Mouse (Mus musculus) myocyte (in vitro differentiated cells): ENCODE results near the gene Bnip2. TPM values are rescaled to one million over a fixed set of nuclear protein-coding genes. Genes with fewer than 3 reads are reported as not detected.

ENCODE experiments used
- H3K27me3 ChIP-seq: one replicate; pipeline ENCODE4 v1.6.1; 2011; ENCODE audit not compliant: control insufficient read depth, insufficient read depth, insufficient read length
- H3K36me3 ChIP-seq: one replicate; pipeline ENCODE4 v1.6.1; 2011; ENCODE audit not compliant: control insufficient read depth, insufficient read depth
- H3K4me2 ChIP-seq: one replicate; pipeline ENCODE4 v1.6.1; 2011; ENCODE audit warnings: low read depth, control low read depth
- H3K4me3 ChIP-seq: one replicate; pipeline ENCODE4 v1.5.1; 2011; ENCODE audit warnings: mild to moderate bottlenecking, control low read depth, moderate library complexity
- H3K79me2 ChIP-seq: one replicate; pipeline ENCODE4 v1.6.1; 2011; ENCODE audit not compliant: control insufficient read depth, insufficient read depth
- H3ac ChIP-seq: one replicate; pipeline ENCODE4 v1.6.1; 2011; ENCODE audit not compliant: control insufficient read depth, insufficient read length
- CEBPB ChIP-seq: IDR thresholded peaks from 2 replicates; pipeline ENCODE4 v1.6.1; 2011; ENCODE audit warnings: mild to moderate bottlenecking, moderate library complexity; ENCODE audit not compliant: poor library complexity, insufficient read depth, severe bottlenecking
- E2F4 ChIP-seq: IDR thresholded peaks from one replicate; pipeline ENCODE4 v1.6.1; 2011; ENCODE audit warnings: mild to moderate bottlenecking, control low read depth, moderate library complexity; ENCODE audit not compliant: insufficient read depth
- MAX ChIP-seq: IDR thresholded peaks from one replicate; pipeline ENCODE4 v1.6.1; 2011; ENCODE audit warnings: low read depth, mild to moderate bottlenecking, control low read depth
- MYOD1 ChIP-seq, 3 experiments: IDR thresholded peaks; one replicate each; pipeline ENCODE4 v1.6.1; 2011; ENCODE audit warnings: control low read depth in 2 of 3, low read depth in 2 of 3, mild to moderate bottlenecking in 2 of 3, moderate library complexity in 1 of 3; ENCODE audit not compliant: insufficient read length in 2 of 3, control insufficient read depth in 1 of 3
- MYOG ChIP-seq, 3 experiments: IDR thresholded peaks; one replicate each; pipeline ENCODE4 v1.6.1; 2011; ENCODE audit warnings: control low read depth in 2 of 3, low read depth in 2 of 3, mild to moderate bottlenecking in 2 of 3; ENCODE audit not compliant: insufficient read length in 2 of 3, control insufficient read depth in 1 of 3, insufficient read depth in 1 of 3
- POLR2A ChIP-seq: IDR thresholded peaks from one replicate; pipeline ENCODE4 v1.6.1; 2011; ENCODE audit warnings: low read depth, mild to moderate bottlenecking, control low read depth, moderate library complexity; ENCODE audit not compliant: insufficient read length
- POLR2AphosphoS2 ChIP-seq: IDR thresholded peaks from one replicate; pipeline ENCODE4 v1.6.1; 2011; ENCODE audit warnings: low read depth, control low read depth; ENCODE audit not compliant: insufficient read length
- REST ChIP-seq: IDR thresholded peaks from one replicate; pipeline ENCODE4 v1.6.1; 2011; ENCODE audit warnings: mild to moderate bottlenecking, control low read depth, moderate library complexity; ENCODE audit not compliant: insufficient read depth, insufficient read length
- SRF ChIP-seq: IDR thresholded peaks from one replicate; pipeline ENCODE4 v1.6.1; 2011; ENCODE audit warnings: low read depth; ENCODE audit not compliant: control insufficient read depth, insufficient read length
- TCF12 ChIP-seq: IDR thresholded peaks from one replicate; pipeline ENCODE4 v1.6.1; 2011; ENCODE audit warnings: mild to moderate bottlenecking, control low read depth; ENCODE audit not compliant: poor library complexity, insufficient read depth, severe bottlenecking
- TCF3 ChIP-seq: IDR thresholded peaks from one replicate; pipeline ENCODE4 v1.6.1; 2011; ENCODE audit warnings: low read depth, control low read depth; ENCODE audit not compliant: insufficient read length
- USF1 ChIP-seq: IDR thresholded peaks from one replicate; pipeline ENCODE4 v1.6.1; 2011; ENCODE audit warnings: low read depth, mild to moderate bottlenecking, control low read depth, moderate library complexity
- polyA plus RNA-seq: library from polyadenylated mRNA; unstranded; fragments of >200 nt; fragmentation: generic; extraction: Trizol; gene quantifications from one replicate; pipeline ENCODE4 v1.2.1, GENCODE M21; 2012; ENCODE audit warnings: missing spikeins

Bnip2 gene
- polyA plus RNA-seq, 1 experiment: 96.8 TPM

- Histone ChIP-seq H3K4me2 (peak overlapping the region; percentile 53), H3K36me3 (no peaks in the 10 kb centered on the region), H3K4me3 (no peak overlapping the region), H3ac (no peak overlapping the region), H3K79me2 (peaks cover 30% of the 10 kb centered on the region), H3K27me3 (peaks cover 2% of the 10 kb centered on the region)
- no peak for TF ChIP-seq POLR2AphosphoS2
- no peak for TF ChIP-seq USF1
- TF ChIP-seq MYOG (IDR thresholded peaks at IDR 0.05; ENCODE audit: control insufficient read depth in 1 of 3, insufficient read depth in 1 of 3, insufficient read length in 2 of 3, low read depth in 2 of 3): no peak
- TF ChIP-seq SRF: no peak
- no peak for TF ChIP-seq MAX
Observed at GRCm38 (mm10) chr9:69987579-69987978, 1.7 kb upstream of the Bnip2 start.

GRCm38 (mm10) chr9:69988706-69989302, 462 bp upstream of the Bnip2 start:
- H3K4me3 ChIP-seq: peak overlapping the region; percentile 84
- no peak for TF ChIP-seq SRF
- TF ChIP-seq MYOD1 (IDR thresholded peaks at IDR 0.05; ENCODE audit: control insufficient read depth in 1 of 3, insufficient read length in 2 of 3, low read depth in 2 of 3): no peak
- no peak for TF ChIP-seq E2F4

DNA sequence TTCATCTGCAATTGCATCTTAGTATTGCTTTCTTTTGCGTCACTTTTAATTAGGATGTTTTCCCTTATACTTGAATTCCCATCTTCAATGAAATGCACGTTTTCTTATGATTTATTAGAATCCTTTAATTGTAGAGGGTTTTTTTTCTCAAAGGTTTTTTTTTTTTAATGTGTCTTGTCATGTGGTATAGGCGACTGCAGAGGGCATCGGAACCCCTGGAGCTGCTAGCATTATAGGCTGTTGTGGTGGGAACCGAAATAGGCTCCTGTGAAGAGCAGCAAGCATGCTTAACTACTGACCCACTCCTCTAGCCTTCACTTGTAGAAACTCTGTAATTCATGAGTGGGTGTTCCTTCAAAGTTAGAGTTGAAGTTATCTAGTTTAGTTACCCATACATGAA, 1.1 kb downstream of the Bnip2 start:
- H3ac ChIP-seq: peak overlapping the region; percentile 91
- H3K4me2 ChIP-seq: peak overlapping the region; percentile 86
- no peaks in the 10 kb centered on the region for H3K36me3 ChIP-seq
- TF ChIP-seq POLR2A: no peak
- TF ChIP-seq TCF12: no peak
- no peak for TF ChIP-seq CEBPB
- peak overlapping the region; percentile 84 for H3K4me3 ChIP-seq
- H3K27me3 ChIP-seq: no peaks in the 10 kb centered on the region
- H3K79me2 ChIP-seq: peaks cover 55% of the 10 kb centered on the region

More at GRCm38 (mm10) chr9:69988706-69989302, 462 bp upstream of the Bnip2 start:
- Histone ChIP-seq H3K36me3 (no peaks in the 10 kb centered on the region), H3ac (peak overlapping the region; percentile 91), H3K27me3 (no peaks in the 10 kb centered on the region), H3K79me2 (peaks cover 43% of the 10 kb centered on the region), H3K4me2 (peak overlapping the region; percentile 90)

- Histone ChIP-seq H3K79me2 (peaks cover 66% of the 10 kb centered on the region), H3ac (no peak overlapping the region), H3K4me3 (no peak overlapping the region), H3K27me3 (no peaks in the 10 kb centered on the region), H3K36me3 (peaks cover 22% of the 10 kb centered on the region), H3K4me2 (peak overlapping the region; percentile 79)
- TF ChIP-seq MYOD1 (IDR thresholded peaks at IDR 0.05; ENCODE audit: control insufficient read depth in 1 of 3, insufficient read length in 2 of 3, low read depth in 2 of 3): no peak
Observed at GRCm38 (mm10) chr9:69992841-69993277, 3.6 kb downstream of the Bnip2 start.

GRCm38 (mm10) chr9:69993479-69993878, 4.2 kb downstream of the Bnip2 start:
- peak overlapping the region; percentile 79 for H3K4me2 ChIP-seq

DNA sequence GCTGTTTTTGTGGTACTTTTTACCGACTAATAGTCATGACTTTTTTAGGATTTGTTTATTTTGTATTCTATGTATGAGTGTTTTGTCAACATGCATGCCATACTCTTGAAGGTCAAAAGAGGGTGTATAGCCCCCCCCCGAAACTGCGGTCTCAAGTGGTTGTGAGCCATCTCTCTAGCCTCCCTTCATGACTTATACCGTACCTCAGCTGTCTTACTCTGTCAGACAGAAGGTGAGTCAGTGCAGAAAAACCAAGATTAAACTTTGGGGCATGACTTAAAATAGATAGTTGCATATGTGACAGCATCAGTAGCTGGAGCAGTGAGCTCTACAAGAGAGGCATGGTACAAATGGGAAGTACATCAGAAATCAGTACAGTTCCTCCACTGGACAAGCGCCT, 5.3 kb downstream of the Bnip2 start:
- H3K4me2 ChIP-seq: peak overlapping the region; percentile 79
- peak; percentile 25 for TF ChIP-seq TCF12
- no peak for TF ChIP-seq MAX
- TF ChIP-seq TCF3: no peak
- TF ChIP-seq CEBPB: no peak
- peak; percentile 63 to 94 (median 80) for TF ChIP-seq MYOD1 (IDR thresholded peaks at IDR 0.05; ENCODE audit: control insufficient read depth in 1 of 3, insufficient read length in 2 of 3, low read depth in 2 of 3)
- TF ChIP-seq SRF: no peak
- TF ChIP-seq E2F4: no peak
- TF ChIP-seq USF1: no peak
- TF ChIP-seq POLR2A: no peak
- no peak for TF ChIP-seq POLR2AphosphoS2
- no peak for TF ChIP-seq MYOG (IDR thresholded peaks at IDR 0.05; ENCODE audit: control insufficient read depth in 1 of 3, insufficient read depth in 1 of 3, insufficient read length in 2 of 3, low read depth in 2 of 3)
- TF ChIP-seq REST: no peak
- H3K79me2 ChIP-seq: peaks cover 66% of the 10 kb centered on the region
- H3K27me3 ChIP-seq: no peaks in the 10 kb centered on the region
- peaks cover 38% of the 10 kb centered on the region for H3K36me3 ChIP-seq
- no peak overlapping the region for H3ac ChIP-seq
- H3K4me3 ChIP-seq: no peak overlapping the region

More at GRCm38 (mm10) chr9:69993479-69993878, 4.2 kb downstream of the Bnip2 start:
- TF ChIP-seq TCF12 (no peak), TCF3 (no peak), MAX (no peak), CEBPB (no peak), REST (no peak), E2F4 (no peak), USF1 (no peak), MYOG (IDR thresholded peaks at IDR 0.05; ENCODE audit: control insufficient read depth in 1 of 3, insufficient read depth in 1 of 3, insufficient read length in 2 of 3, low read depth in 2 of 3) (no peak), SRF (no peak), POLR2AphosphoS2 (no peak), MYOD1 (IDR thresholded peaks at IDR 0.05; ENCODE audit: control insufficient read depth in 1 of 3, insufficient read length in 2 of 3, low read depth in 2 of 3) (no peak), POLR2A (no peak)
- Histone ChIP-seq H3K36me3 (peaks cover 28% of the 10 kb centered on the region), H3ac (no peak overlapping the region), H3K27me3 (no peaks in the 10 kb centered on the region), H3K79me2 (peaks cover 66% of the 10 kb centered on the region), H3K4me3 (no peak overlapping the region)
